Mouse (Mus musculus): ENCODE data around the gene Clba1.

DNA sequence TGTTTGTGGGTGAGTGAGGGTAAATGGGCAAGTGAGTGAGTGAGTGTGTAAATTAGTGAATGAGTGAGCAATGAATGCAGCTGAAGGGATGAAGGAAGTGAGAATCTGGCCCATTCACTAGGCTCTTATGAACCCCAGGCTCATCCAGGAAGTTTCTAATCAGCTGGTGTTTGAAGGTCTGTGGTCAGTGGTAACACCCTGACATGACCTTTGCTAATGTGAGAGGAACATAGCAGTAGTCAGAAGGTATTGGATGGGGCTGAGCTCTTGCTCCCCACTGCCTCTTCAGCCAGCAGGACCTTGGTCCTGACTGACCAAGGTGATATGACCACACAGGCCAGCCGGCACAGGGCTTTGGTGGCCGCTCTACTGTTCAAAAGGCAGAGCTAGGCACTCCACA, 39.1 kb downstream of the Clba1 start:
- TF ChIP-seq TAL1 (IDR thresholded peaks at IDR 0.05; ENCODE audit: low read length) (no peak), GATA1 (IDR thresholded peaks at IDR 0.05; ENCODE audit: low read length) (no peak)
